Mouse (Mus musculus) Patski (cell line): ENCODE data around the gene Fbxw11. TPM values are rescaled to one million over a fixed set of nuclear protein-coding genes. Genes with fewer than 3 reads are reported as not detected.
A peak's percentile ranks its signal among the peaks of the same experiment; 100 is the strongest.

Experiments used
- ATAC-seq: fragments of 100-300 bp; one replicate; pipeline ENCODE4 v1.8.0; 2021
- CTCF ChIA-PET: fragments of 350-600 bp; sonication (Branson Sonifier 250); formaldehyde crosslinking; loops from one replicate; lab custom pipeline; 2022; ENCODE audit warnings: inconsistent platforms; lab: Charles Lee
- POLR2A ChIA-PET: fragments of 350-600 bp; sonication (Branson Sonifier 250); formaldehyde crosslinking; loops from one replicate; lab custom pipeline; 2022; ENCODE audit warnings: antibody characterized with exemption, inconsistent platforms; lab: Charles Lee
- DNase-seq: peaks from one replicate; pipeline ENCODE4 v3.0.0-alpha.2; 2011; ENCODE audit warnings: low read depth, low spot score
- H3K27me3 ChIP-seq: fragments of 371-371 bp; one replicate; pipeline ENCODE4 v1.5.1; 2021
- CTCF ChIP-seq: fragments of 100-300 bp; IDR thresholded peaks from one replicate; pipeline ENCODE4 v1.5.1; 2021
- in situ Hi-C: fragments of 300-500 bp; cut with MboI; formaldehyde crosslinking; loops from 3 replicates; pipeline ENCODE4 v1.11.1; 2018; ENCODE audit warnings: low pct_unique_long_range_greater_than_20kb, mixed read lengths
- polyA plus RNA-seq: library from polyadenylated mRNA; unstranded; gene quantifications from one replicate; pipeline ENCODE4 v1.2.3, GENCODE M21; 2021

Fbxw11 gene
- polyA plus RNA-seq, 1 experiment from 2014 or later, result 92.4 TPM

GRCm38 (mm10) chr11:32743891-32744290, 101.4 kb downstream of the Fbxw11 start:
- ATAC-seq (no peak), DNase-seq (no peak)
- no peaks in the 10 kb centered on the region for H3K27me3 ChIP-seq
- POLR2A ChIA-PET, result no interaction called here
- CTCF ChIA-PET, result interaction anchor here (0.7 to 1.5 kb wide), 3 partner anchors 10 to 22 kb away, joined by 3 to 5 read pairs (median 3); no protein-coding TSS in a partner anchor
- in situ Hi-C loops, result no loop called here
- no peak for TF ChIP-seq CTCF

GRCm38 (mm10) chr11:32744463-32744862, 101.9 kb downstream of the Fbxw11 start:
- ChIA-PET POLR2A (no interaction called here), CTCF (interaction anchor here (1.0 to 1.5 kb wide), 3 partner anchors 10 to 22 kb away, joined by 3 to 5 read pairs (median 3); no protein-coding TSS in a partner anchor)
- ATAC-seq (no peak), DNase-seq (no peak)
- no peaks in the 10 kb centered on the region for H3K27me3 ChIP-seq
- TF ChIP-seq CTCF, result no peak
- in situ Hi-C loops, result no loop called here

GRCm38 (mm10) chr11:32745466-32745865, 102.9 kb downstream of the Fbxw11 start:
- ChIA-PET CTCF (interaction anchor here (1.3 to 1.5 kb wide), 2 partner anchors 9 to 11 kb away, joined by 3 to 5 read pairs; no protein-coding TSS in a partner anchor), POLR2A (interaction anchor here (0.6 kb wide), 1 partner anchor 21 kb away, joined by 3 read pairs; no protein-coding TSS in a partner anchor)
- in situ Hi-C loops, result no loop called here
- no peaks in the 10 kb centered on the region for H3K27me3 ChIP-seq
- DNase-seq (no peak), ATAC-seq (no peak)
- TF ChIP-seq CTCF, result no peak

- in situ Hi-C loops, result no loop called here
- ChIA-PET POLR2A (no interaction called here), CTCF (no interaction called here)
- no peak for DNase-seq
- no peak for TF ChIP-seq CTCF
- ATAC-seq, result no peak
- no peaks in the 10 kb centered on the region for H3K27me3 ChIP-seq
Observed at GRCm38 (mm10) chr11:32746036-32746435, 103.5 kb downstream of the Fbxw11 start.

- ATAC-seq (no peak), DNase-seq (no peak)
- in situ Hi-C loops, result no loop called here
- ChIA-PET POLR2A (no interaction called here), CTCF (no interaction called here)
- no peak for TF ChIP-seq CTCF
- no peaks in the 10 kb centered on the region for H3K27me3 ChIP-seq
Observed at GRCm38 (mm10) chr11:32746475-32746874, 104.0 kb downstream of the Fbxw11 start.

GRCm38 (mm10) chr11:32748800-32749199, 106.3 kb downstream of the Fbxw11 start:
- DNase-seq (no peak), ATAC-seq (no peak)
- TF ChIP-seq CTCF, result no peak
- in situ Hi-C loops, result no loop called here
- POLR2A ChIA-PET, result no interaction called here
- CTCF ChIA-PET, result no interaction called here
- no peaks in the 10 kb centered on the region for H3K27me3 ChIP-seq

- DNase-seq (no peak), ATAC-seq (no peak)
- H3K27me3 ChIP-seq, result no peaks in the 10 kb centered on the region
- ChIA-PET POLR2A (no interaction called here), CTCF (no interaction called here)
- in situ Hi-C loops, result no loop called here
- no peak for TF ChIP-seq CTCF
Observed at GRCm38 (mm10) chr11:32751863-32752594, 109.5 kb downstream of the Fbxw11 start.

GRCm38 (mm10) chr11:32752595-32752885, 110.0 kb downstream of the Fbxw11 start:
- no peaks in the 10 kb centered on the region for H3K27me3 ChIP-seq
- in situ Hi-C loops, result no loop called here
- TF ChIP-seq CTCF, result no peak
- ChIA-PET CTCF (interaction anchor here (0.9 kb wide), 1 partner anchor 11 kb away, joined by 3 read pairs; no protein-coding TSS in a partner anchor), POLR2A (no interaction called here)
- no peak for DNase-seq
- no peak for ATAC-seq

- ATAC-seq, result no peak
- no peaks in the 10 kb centered on the region for H3K27me3 ChIP-seq
- TF ChIP-seq CTCF, result no peak
- in situ Hi-C loops, result no loop called here
- CTCF ChIA-PET, result interaction anchor here (0.9 to 2.1 kb wide), 2 partner anchors 9 to 10 kb away, joined by 3 to 5 read pairs; no protein-coding TSS in a partner anchor
- no peak for DNase-seq
- POLR2A ChIA-PET, result interaction anchor here (0.6 kb wide), 1 partner anchor 126 kb away, joined by 3 read pairs; no protein-coding TSS in a partner anchor
Observed at GRCm38 (mm10) chr11:32753358-32753757, 110.8 kb downstream of the Fbxw11 start.

- in situ Hi-C loops, result no loop called here
- CTCF ChIA-PET, result interaction anchor here (1.3 kb wide), 1 partner anchor 10 kb away, joined by 3 read pairs; no protein-coding TSS in a partner anchor
- DNase-seq, result peak; percentile 96
- TF ChIP-seq CTCF, result no peak
- no peaks in the 10 kb centered on the region for H3K27me3 ChIP-seq
- ATAC-seq, result peak; percentile 72
- POLR2A ChIA-PET, result no interaction called here
Observed at GRCm38 (mm10) chr11:32762773-32763172, 120.2 kb downstream of the Fbxw11 start.

GRCm38 (mm10) chr11:32767496-32768230, 125.1 kb downstream of the Fbxw11 start:
- TF ChIP-seq CTCF, result no peak
- POLR2A ChIA-PET, result no interaction called here
- H3K27me3 ChIP-seq, result no peaks in the 10 kb centered on the region
- DNase-seq (no peak), ATAC-seq (no peak)
- CTCF ChIA-PET, result no interaction called here
- in situ Hi-C loops, result no loop called here
